Mouse (Mus musculus) olfactory bulb, adult 2 months (tissue): Measurements from ENCODE around the gene Tbx6.

ENCODE experiments used
- CTCF ChIP-seq: fragments of 200-500 bp; IDR thresholded peaks from 2 replicates; pipeline ENCODE4 v1.5.1; 2012; ENCODE audit warnings: low read depth, mild to moderate bottlenecking, low read length, moderate library complexity; ENCODE audit not compliant: insufficient read depth
- POLR2A ChIP-seq: fragments of 200-500 bp; IDR thresholded peaks from 2 replicates; pipeline ENCODE4 v1.6.1; 2012; ENCODE audit warnings: mild to moderate bottlenecking, low read depth, low read length, moderate library complexity; ENCODE audit not compliant: insufficient read depth

- TF ChIP-seq CTCF (no peak), POLR2A (no peak)
Measured at GRCm38 (mm10) chr7:126792721-126793443, 11.6 kb downstream of the Tbx6 start.
